Mouse (Mus musculus): ENCODE data around the gene Ltbp3. TPM values are rescaled to one million over a fixed set of nuclear protein-coding genes. Genes with fewer than 3 reads are reported as not detected.
"Not testable (repeated sequence)": the region's sequence is repeated elsewhere in the genome, so short reads cannot be mapped to it uniquely, and the experiment has no call there.

The Ltbp3 gene
- polyA plus RNA-seq, 1 experiment from 2014 or later = 15.5 TPM

DNA sequence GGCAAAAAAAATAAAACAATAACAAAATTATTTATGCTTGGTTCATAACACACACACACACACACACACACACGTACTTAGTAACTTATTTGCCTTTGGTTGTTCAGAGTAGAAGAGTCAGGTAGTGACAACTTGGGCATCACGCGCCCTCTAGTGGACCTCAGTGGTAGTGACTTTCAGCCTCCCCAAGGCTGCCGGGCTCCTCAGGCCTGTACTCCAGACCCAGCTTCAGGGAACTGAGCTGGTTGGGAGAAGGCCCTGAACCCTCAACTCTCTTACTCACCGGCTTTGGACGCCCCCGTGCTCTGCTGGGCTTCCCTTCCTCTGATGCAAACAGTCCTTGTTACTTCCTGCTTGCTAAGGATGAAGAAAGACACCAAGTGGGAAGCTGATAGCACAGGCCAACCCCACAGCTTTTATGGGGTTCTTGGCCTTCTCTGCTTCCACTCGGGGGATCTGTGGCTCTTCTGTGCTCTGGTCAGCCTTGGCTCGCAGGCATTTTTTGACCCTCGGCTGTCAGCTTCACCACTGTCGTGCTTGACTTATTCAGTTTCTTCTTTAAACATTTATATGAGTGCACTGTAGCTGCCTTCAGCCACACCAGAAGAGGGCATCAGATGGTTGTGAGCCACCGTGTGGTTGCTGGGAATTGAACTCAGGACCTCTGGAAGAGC lies 45.9 kb downstream of the Ltbp3 start:
- H3K79me2 ChIP-seq (ENCODE audit: inconsistent target) = no peaks in the 10 kb centered on the region
- WGBS (ENCODE audit: missing documents) = 11% methylated on average over 12 of the region's 12 CpGs
- H3K36me3 ChIP-seq (ENCODE audit: inconsistent target) = no peaks in the 10 kb centered on the region
- H3K4me3 ChIP-seq (ENCODE audit: inconsistent target) = no peak overlapping the region
- H3K27ac ChIP-seq = peak overlapping the region; percentile 46

DNA sequence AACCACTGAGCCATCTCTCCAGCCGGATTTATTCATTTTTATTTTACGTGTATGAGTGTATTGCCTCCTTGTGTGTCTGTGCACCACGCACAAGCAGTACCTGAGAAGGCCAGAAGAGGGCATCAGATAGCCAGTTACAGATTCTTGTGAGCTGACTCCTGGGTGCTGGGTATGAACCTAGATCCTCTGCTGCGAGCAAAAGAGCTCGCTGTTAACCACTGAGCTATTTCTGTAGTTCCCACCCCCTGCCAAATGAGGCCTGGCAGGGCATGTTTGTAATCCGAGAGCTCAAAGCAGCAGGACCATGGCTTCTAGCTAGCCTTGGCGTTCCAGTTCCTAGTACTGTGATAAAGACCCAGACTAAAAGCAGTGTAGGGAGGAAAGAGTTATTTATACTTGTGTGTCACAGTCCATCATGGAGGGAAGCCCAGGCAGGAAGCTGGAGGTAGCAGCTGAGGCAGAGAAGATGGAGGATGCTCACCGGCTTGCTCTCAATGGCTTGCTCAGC lies 46.5 kb downstream of the Ltbp3 start:
- H3K79me2 ChIP-seq (ENCODE audit: inconsistent target) = no peaks in the 10 kb centered on the region
- WGBS (ENCODE audit: missing documents) = 18% methylated on average over 8 of the region's 8 CpGs
- H3K36me3 ChIP-seq (ENCODE audit: inconsistent target) = no peaks in the 10 kb centered on the region
- H3K27ac ChIP-seq = peak overlapping the region; percentile 46
- no peak overlapping the region for H3K4me3 ChIP-seq (ENCODE audit: inconsistent target)

DNA sequence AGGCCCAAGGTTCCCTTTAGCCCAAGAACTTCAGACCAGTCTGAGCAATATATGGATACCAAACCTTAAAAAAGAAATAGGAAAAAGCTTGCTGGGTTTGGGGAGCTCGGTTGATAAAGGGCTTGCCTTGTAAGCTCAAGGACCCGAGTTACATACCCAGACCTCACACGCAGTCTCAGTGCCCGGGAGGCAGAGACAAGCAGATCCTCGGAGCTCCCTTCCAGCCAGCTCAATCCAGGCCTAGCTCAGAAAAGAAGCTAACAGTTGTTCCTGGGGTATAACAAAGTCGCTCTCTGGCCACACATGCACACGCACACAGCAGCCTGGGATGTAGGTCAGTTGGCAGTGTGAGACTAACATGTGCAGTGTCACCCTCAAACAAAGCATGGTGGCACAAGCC lies 47.2 kb downstream of the Ltbp3 start:
- WGBS (ENCODE audit: missing documents) = 95% methylated on average over 7 of the region's 7 CpGs
- H3K36me3 ChIP-seq (ENCODE audit: inconsistent target) = no peaks in the 10 kb centered on the region

DNA sequence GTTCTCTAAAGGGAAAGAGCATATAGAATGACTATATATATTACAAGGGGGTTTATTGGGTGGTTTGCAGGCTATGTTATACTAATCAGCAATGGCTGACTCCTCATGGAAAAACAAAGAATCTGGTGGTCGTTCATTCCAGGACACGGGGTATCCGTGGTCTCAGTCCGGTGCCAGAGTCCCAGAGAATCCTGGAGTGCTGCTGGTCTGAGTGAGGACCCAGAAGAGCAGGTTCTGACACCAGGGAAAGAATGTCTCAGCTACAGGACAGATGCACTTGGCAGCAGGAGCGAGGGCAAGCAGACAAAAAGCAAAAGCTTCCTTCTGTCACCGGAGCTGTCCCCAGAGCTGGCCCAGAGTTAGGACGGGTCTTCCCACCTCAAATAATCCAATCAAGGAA lies 47.9 kb downstream of the Ltbp3 start:
- H3K36me3 ChIP-seq (ENCODE audit: inconsistent target) = no peaks in the 10 kb centered on the region
- H3K79me2 ChIP-seq (ENCODE audit: inconsistent target) = no peaks in the 10 kb centered on the region
- H3K27ac ChIP-seq = no peak overlapping the region
- no peak overlapping the region for H3K4me3 ChIP-seq (ENCODE audit: inconsistent target)
- WGBS (ENCODE audit: missing documents) = 98% methylated on average over 7 of the region's 7 CpGs

More for the DNA sequence above, 47.2 kb downstream of the Ltbp3 start:
- Histone ChIP-seq H3K4me3 (ENCODE audit: inconsistent target) (no peak overlapping the region), H3K27ac (0 out of 2 replicates have a peak overlapping the region, but pooled peaks have one; percentile 46), H3K79me2 (ENCODE audit: inconsistent target) (no peaks in the 10 kb centered on the region)

DNA sequence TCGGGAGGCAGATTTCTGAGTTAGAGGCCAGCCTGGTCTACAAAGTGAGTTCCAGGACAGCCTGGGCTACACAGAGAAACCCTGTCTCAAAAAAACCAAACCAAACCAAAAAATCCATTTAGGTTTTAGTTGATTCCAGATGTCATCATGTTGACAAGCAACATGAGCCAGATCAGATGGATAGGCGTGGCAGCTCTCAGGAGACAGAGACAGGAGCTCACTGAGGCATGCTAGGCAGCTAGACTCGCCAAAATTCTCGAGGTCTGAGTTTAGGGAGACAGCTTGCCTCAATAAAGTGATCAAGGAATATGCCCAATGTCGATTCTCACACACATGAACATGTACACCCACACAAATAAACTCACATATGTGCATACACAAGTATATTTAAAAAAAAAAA lies 48.4 kb downstream of the Ltbp3 start:
- no peak overlapping the region for H3K27ac ChIP-seq
- 91% methylated on average over 5 of the region's 5 CpGs for WGBS (ENCODE audit: missing documents)
- H3K79me2 ChIP-seq (ENCODE audit: inconsistent target) = no peaks in the 10 kb centered on the region

DNA sequence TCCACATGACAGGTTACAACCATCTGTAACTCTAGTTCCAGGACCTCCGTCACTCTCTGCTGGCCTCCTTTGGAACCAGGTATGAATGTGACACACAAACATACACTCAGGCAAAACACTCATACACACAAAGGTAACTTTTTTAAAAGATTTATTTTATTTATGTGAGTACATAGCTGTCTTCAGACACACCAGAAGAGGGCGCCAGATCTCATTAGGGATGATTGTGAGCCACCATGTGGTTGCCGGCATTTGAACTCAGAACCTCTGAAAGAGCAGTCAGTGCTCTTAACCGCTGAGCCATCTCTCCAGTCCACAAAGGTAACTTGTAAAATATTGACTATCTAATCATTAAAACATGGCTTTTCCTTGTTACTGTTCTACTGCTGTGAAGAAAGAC lies 50.6 kb downstream of the Ltbp3 start:
- WGBS (ENCODE audit: missing documents) = 81% methylated on average over 4 of the region's 4 CpGs
- Histone ChIP-seq H3K79me2 (ENCODE audit: inconsistent target) (peaks cover 8% of the 10 kb centered on the region), H3K36me3 (ENCODE audit: inconsistent target) (peaks cover 5% of the 10 kb centered on the region), H3K27ac (no peak overlapping the region), H3K4me3 (ENCODE audit: inconsistent target) (no peak overlapping the region)

More for the DNA sequence above, 48.4 kb downstream of the Ltbp3 start:
- no peak overlapping the region for H3K4me3 ChIP-seq (ENCODE audit: inconsistent target)
- H3K36me3 ChIP-seq (ENCODE audit: inconsistent target) = no peaks in the 10 kb centered on the region

DNA sequence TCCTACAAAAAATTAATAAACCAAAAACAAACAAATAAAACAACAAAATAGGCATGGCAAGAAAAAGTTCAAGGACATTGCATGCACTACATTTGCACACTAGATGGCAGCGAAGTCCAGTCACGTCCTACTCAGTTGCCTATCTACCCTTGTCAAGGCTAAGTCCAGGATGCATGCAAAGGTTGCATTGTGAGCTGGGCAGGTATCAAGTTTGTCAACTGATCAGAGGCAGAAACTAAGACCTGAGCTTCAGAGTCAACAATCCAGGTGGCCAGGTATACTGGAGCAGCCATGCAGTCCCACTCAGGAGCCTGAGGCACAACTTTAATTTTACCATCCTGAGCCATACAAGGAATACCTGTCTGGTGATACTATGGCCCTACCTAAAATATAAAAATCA lies 52.4 kb downstream of the Ltbp3 start:
- Histone ChIP-seq H3K36me3 (ENCODE audit: inconsistent target) (peaks cover 22% of the 10 kb centered on the region), H3K4me3 (ENCODE audit: inconsistent target) (no peak overlapping the region), H3K27ac (no peak overlapping the region), H3K79me2 (ENCODE audit: inconsistent target) (peaks cover 26% of the 10 kb centered on the region)
- 6% methylated on average over 2 of the region's 2 CpGs for WGBS (ENCODE audit: missing documents)

DNA sequence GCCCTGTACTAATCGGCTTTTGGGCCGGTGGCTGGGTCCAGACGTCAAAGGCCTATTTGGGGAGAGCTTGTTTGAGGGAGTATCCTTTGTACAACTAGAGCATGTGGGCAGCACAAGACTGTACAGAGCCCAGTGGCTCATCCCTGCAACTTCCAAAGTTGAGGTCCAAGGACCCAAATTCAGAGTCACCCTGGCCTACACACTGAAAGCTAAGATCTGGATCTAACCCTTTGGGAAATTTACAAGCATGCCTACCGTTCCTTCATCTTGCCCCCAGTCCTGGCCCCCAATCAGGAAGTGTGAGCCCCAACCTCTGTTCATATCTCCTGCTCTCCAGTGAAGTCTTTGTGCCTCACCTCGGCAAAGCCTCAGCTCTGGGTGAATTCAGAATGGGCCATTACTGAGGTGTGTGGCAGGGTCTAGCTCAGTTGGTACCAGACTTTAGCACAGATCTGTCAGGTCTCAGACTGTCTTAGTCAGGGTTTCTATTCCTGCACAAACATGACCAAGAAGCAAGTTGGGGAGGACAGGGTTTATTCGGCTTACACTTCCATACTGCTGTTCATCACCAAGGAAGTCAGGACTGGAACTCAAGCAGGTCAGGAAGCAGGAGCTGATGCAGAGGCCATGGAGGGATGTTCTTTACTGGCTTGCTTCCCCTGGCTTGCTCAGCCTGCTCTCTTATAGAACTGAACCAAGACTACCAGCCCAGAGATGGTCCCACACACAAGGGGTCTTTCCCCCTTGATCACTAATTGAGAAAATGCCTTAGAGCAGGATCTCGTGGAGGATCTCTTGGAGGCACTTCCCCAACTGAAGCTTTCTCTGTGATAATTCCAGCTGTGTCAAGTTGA lies 53.4 kb downstream of the Ltbp3 start:
- H3K36me3 ChIP-seq (ENCODE audit: inconsistent target) = peaks cover 32% of the 10 kb centered on the region
- 31% methylated on average over 6 of the region's 7 CpGs for WGBS (ENCODE audit: missing documents)
- not testable (repeated sequence) for H3K4me3 ChIP-seq (ENCODE audit: inconsistent target); H3K27ac ChIP-seq
- peaks cover 36% of the 10 kb centered on the region for H3K79me2 ChIP-seq (ENCODE audit: inconsistent target)

DNA sequence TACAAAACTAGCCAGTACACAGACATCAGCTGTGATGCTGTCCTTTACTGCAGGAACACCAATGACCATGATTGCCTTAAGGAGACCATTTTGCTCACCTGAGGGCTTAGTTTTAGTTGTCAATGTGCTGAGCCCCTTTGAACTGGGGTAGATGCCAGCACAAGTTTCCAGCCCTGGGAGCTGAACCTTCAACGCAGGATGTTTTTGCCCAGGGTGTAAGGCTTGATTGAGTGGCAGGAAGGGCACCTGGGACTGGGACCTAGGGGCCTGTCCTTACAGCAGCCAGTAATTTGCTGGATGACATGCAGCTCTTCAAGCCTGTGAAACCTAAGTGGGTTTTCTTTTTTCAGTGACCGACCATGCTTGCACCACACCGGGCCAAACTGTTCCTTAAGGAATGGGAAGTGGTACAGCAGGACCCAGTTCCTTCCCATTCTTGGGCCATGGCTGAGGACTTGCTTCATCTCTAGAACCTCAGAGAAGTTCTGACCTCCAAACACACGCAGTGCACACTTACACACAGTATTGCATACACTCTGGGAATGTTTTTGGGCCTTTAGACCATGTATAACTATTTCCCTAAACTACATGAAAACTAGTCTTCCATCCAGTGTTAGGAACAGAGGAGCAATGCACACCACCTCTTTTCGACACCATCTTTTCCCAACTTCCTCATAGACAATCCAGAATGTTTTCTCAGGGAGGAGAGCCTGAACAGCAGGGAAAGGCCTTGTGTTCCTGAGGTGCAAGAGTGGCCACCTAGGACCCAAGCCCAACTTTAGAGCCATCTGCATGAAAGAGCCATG lies 54.3 kb downstream of the Ltbp3 start:
- no peak overlapping the region for H3K4me3 ChIP-seq (ENCODE audit: inconsistent target)
- peaks cover 32% of the 10 kb centered on the region for H3K36me3 ChIP-seq (ENCODE audit: inconsistent target)
- no peak overlapping the region for H3K27ac ChIP-seq
- WGBS (ENCODE audit: missing documents) = 24% methylated on average over 5 of the region's 5 CpGs
- H3K79me2 ChIP-seq (ENCODE audit: inconsistent target) = peaks cover 45% of the 10 kb centered on the region

DNA sequence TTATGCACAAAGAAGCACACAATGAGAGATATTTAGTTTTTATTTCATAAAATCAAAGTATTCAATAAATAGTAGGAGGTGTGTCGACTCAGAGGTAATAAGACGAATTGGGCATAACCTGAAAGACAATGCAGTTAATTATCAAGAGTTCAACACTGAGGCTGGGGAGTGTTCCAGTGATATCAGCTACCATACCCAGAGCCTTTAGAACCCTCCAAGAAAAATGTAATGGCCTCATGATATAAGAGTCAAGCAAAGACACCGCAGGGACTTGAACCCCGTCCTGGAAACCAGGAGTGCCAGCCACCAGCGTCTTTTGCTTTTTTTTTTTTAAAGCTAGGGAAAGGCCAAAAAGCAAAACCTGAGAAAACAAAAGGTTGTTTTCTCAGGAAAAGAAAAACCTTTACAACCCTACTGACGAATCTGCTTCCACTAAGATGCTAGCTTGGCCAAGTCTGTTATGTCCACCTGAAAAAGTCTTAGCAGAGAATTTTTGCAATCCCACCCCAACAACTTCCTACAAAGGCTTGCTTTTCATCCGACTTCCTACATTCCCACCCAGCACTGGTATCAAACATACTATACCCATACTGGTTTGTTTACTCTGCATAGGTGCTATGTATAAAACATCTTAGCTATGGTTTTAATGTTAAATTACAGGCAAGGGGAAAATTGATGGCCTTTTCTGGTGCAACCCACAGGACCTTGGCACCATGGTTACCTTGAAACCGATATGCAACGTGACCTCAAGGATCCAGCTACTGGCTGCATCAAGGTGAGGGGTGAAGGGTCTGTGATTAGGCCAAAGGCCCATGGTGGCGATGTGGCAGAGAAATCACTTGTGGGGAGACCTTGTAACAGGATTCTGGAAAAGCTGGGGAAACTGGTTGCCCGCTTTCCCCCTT lies 55.2 kb downstream of the Ltbp3 start:
- H3K36me3 ChIP-seq (ENCODE audit: inconsistent target) = peaks cover 32% of the 10 kb centered on the region
- no peak overlapping the region for H3K27ac ChIP-seq

DNA sequence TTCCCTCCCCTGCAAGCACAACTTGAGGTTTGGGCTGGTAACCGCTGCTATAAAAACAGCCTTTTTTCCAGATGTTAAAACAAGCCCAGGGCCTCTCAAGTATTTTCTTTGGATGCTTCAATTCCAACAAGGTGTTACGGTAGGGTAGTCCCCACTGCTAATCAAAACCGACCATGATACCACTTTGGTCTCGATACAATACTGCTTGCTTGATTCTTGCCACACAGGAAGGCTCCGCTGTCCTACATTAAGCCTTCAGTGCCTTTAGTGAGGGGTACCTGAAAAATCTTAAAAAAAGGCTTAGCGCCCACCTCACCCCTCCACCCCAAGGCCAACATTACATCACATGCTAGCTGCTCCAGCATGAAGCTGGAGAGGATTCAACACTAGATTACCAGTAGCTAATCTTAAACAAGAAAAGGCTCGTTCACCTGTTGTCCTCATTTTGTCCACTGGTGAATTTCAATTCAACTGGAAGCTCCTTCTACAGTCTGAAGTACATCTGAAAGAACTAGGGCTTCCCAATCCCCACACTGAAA lies 55.9 kb downstream of the Ltbp3 start:
- 66% methylated on average over 7 of the region's 7 CpGs for WGBS (ENCODE audit: missing documents)
- H3K4me3 ChIP-seq (ENCODE audit: inconsistent target) = peak overlapping the region; percentile 68
- peak overlapping the region; percentile 100; the same call in 1 of the 2 replicates for H3K27ac ChIP-seq
- H3K79me2 ChIP-seq (ENCODE audit: inconsistent target) = peaks cover 61% of the 10 kb centered on the region
- peaks cover 32% of the 10 kb centered on the region for H3K36me3 ChIP-seq (ENCODE audit: inconsistent target)

More for the DNA sequence above, 55.2 kb downstream of the Ltbp3 start:
- H3K79me2 ChIP-seq (ENCODE audit: inconsistent target) = peaks cover 54% of the 10 kb centered on the region
- H3K4me3 ChIP-seq (ENCODE audit: inconsistent target) = peak overlapping the region; percentile 68
- WGBS (ENCODE audit: missing documents) = 75% methylated on average over 11 of the region's 11 CpGs

DNA sequence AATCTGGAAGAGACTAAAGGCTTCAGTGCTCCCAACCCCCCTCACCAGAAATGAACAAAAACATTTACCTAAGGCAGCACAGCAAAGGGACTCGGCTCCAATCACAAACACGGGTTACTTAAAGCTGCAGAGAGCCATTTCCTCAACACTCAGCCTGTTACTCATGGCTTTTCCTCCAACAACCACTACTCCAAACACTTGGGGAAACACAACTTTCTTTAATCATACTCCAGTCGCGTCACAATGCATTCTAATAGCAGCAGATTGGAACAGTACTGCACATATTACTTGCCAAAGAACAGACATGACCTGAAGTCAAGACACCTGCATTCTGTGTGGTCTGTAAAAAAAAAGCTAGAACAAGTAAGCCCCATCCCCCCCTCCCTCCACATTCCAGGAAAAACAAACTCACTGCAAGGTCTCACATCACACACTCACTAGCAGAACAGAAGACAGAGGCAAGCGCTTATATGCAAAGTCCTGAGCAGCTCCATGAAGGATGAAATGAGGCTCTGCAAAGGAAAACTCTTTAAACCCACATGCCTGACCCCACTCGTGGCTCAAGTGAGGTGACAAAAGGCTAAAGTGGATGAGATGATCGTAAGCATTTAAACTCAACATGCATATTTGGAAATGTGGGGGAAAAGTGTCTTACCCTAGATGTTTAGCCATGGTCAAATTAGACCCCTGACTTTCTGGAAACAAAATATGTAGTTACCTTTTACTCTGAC lies 56.8 kb downstream of the Ltbp3 start:
- peak overlapping the region; percentile 100 for H3K27ac ChIP-seq
- 14% methylated on average over 7 of the region's 7 CpGs for WGBS (ENCODE audit: missing documents)
- peak overlapping the region; percentile 68 for H3K4me3 ChIP-seq (ENCODE audit: inconsistent target)
- H3K79me2 ChIP-seq (ENCODE audit: inconsistent target) = peaks cover 69% of the 10 kb centered on the region
- peaks cover 32% of the 10 kb centered on the region for H3K36me3 ChIP-seq (ENCODE audit: inconsistent target)

Data from macrophage (primary cell).